Mouse (Mus musculus) heart, embryonic 13.5 days (tissue): Measurements from ENCODE around the gene Gsg1l. TPM values are rescaled to one million over a fixed set of nuclear protein-coding genes. Genes with fewer than 3 reads are reported as not detected.

Source experiments
- ATAC-seq: fragments of 200-750 bp; cut with Nextera tagmentation; 2 replicates; pipeline ENCODE4 v1.8.0; 2017; ENCODE audit warnings: moderate TSS enrichment; ENCODE audit not compliant: insufficient number of reproducible peaks, low FRiP score, low TSS enrichment; ENCODE audit errors: extremely low read depth
- H3K27ac ChIP-seq: fragments of 300-500 bp; sonication (generic); replicated peaks from 2 replicates; pipeline ENCODE4 v1.5.1; 2015; ENCODE audit warnings: moderate library complexity, mild to moderate bottlenecking, inconsistent platforms
- H3K27me3 ChIP-seq: fragments of 300-500 bp; sonication (generic); replicated peaks from 2 replicates; pipeline ENCODE4 v1.6.1; 2015; ENCODE audit warnings: mild to moderate bottlenecking, inconsistent platforms
- H3K36me3 ChIP-seq: fragments of 300-500 bp; sonication (generic); 2 replicates; pipeline ENCODE4 v1.6.1; 2015; ENCODE audit warnings: mild to moderate bottlenecking, inconsistent platforms
- H3K4me1 ChIP-seq: fragments of 300-500 bp; sonication (generic); 2 replicates; pipeline ENCODE4 v1.6.1; 2015; ENCODE audit warnings: inconsistent platforms
- H3K4me2 ChIP-seq: fragments of 300-500 bp; sonication (generic); 2 replicates; pipeline ENCODE4 v1.6.1; 2015; ENCODE audit warnings: inconsistent platforms, mild to moderate bottlenecking, moderate library complexity
- H3K4me3 ChIP-seq: fragments of 300-500 bp; sonication (generic); 2 replicates; pipeline ENCODE4 v1.5.1; 2015; ENCODE audit warnings: moderate library complexity, mild to moderate bottlenecking, inconsistent platforms
- H3K9ac ChIP-seq: fragments of 300-500 bp; sonication (generic); 2 replicates; pipeline ENCODE4 v1.6.1; 2015; ENCODE audit warnings: inconsistent platforms, mild to moderate bottlenecking, moderate library complexity
- H3K9me3 ChIP-seq: fragments of 300-500 bp; sonication (generic); 2 replicates; pipeline ENCODE4 v1.6.1; 2016; ENCODE audit warnings: inconsistent platforms
- WGBS: fragments of 180-500 bp; shearing (Covaris S2); methylation state at CpG from one replicate; pipeline ENCODE4 v1.1.7; 2015; ENCODE audit warnings: mixed read lengths; 5-methylcytosine and 5-hydroxymethylcytosine counted together
- polyA plus RNA-seq: library from polyadenylated mRNA; unstranded; fragments of >200 nt; fragmentation: Nextera tagmentation; extraction: Ambion mirVana; gene quantifications from 2 replicates; pipeline ENCODE4 v1.2.1, GENCODE M21; 2015

Gene Gsg1l
- polyA plus RNA-seq, 1 experiment from 2014 or later = 8.4 TPM

GRCm38 (mm10) chr7:125959294-125960048 lies 122.7 kb downstream of the Gsg1l start:
- Histone ChIP-seq H3K27ac (no peak overlapping the region), H3K9me3 (no peaks in the 10 kb centered on the region), H3K4me3 (no peak overlapping the region), H3K4me1 (peaks cover 14% of the 10 kb centered on the region), H3K9ac (0 out of 2 replicates have a peak overlapping the region, but pooled peaks have one; percentile 8), H3K36me3 (no peaks in the 10 kb centered on the region), H3K4me2 (0 out of 2 replicates have a peak overlapping the region, but pooled peaks have one; percentile 3), H3K27me3 (peaks cover 10% of the 10 kb centered on the region; the same call in 1 of the 2 replicates)
- ATAC-seq = no peak
- 43% methylated on average over 18 of the region's 18 CpGs for WGBS

GRCm38 (mm10) chr7:125958856-125959255 lies 123.4 kb downstream of the Gsg1l start:
- H3K36me3 ChIP-seq = no peaks in the 10 kb centered on the region
- no peaks in the 10 kb centered on the region for H3K9me3 ChIP-seq
- H3K4me3 ChIP-seq = no peak overlapping the region
- WGBS = 74% methylated on average over 5 of the region's 5 CpGs
- H3K4me1 ChIP-seq = peaks cover 20% of the 10 kb centered on the region
- no peak overlapping the region for H3K27ac ChIP-seq
- H3K27me3 ChIP-seq = peaks cover 10% of the 10 kb centered on the region; the same call in 1 of the 2 replicates
- no peak overlapping the region for H3K4me2 ChIP-seq
- no peak overlapping the region for H3K9ac ChIP-seq
- no peak for ATAC-seq

DNA sequence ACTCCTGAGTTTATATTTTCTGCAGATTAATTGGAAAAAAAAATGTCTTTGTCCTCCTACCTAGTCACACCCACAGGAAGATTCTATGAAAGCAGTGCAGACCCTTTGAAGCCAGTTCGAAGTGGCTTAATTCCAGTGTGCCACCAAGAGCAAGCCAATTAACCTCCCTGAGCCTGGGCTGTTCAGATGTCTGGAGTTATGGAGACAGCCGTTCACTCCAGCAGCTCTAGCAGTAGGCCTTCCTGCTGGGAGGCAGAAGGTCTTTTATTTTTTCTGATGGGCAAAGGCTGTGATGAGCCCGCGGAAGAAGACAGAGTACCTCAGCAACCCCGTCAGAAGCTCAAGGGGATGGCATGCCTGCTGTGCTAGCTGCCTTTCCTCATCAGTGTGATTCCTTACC lies 127.2 kb downstream of the Gsg1l start:
- peaks cover 3% of the 10 kb centered on the region; the same call in 1 of the 2 replicates for H3K36me3 ChIP-seq
- no peak overlapping the region for H3K27ac ChIP-seq
- H3K27me3 ChIP-seq = 0 out of 2 replicates have a peak, but pooled peaks cover 6% of the 10 kb centered on the region
- H3K9ac ChIP-seq = no peak overlapping the region
- no peak overlapping the region for H3K4me3 ChIP-seq
- WGBS = 72% methylated on average over 5 of the region's 5 CpGs
- no peaks in the 10 kb centered on the region; the same call in 1 of the 2 replicates for H3K9me3 ChIP-seq
- peaks cover 21% of the 10 kb centered on the region for H3K4me1 ChIP-seq
- no peak overlapping the region for H3K4me2 ChIP-seq
- no peak for ATAC-seq

DNA sequence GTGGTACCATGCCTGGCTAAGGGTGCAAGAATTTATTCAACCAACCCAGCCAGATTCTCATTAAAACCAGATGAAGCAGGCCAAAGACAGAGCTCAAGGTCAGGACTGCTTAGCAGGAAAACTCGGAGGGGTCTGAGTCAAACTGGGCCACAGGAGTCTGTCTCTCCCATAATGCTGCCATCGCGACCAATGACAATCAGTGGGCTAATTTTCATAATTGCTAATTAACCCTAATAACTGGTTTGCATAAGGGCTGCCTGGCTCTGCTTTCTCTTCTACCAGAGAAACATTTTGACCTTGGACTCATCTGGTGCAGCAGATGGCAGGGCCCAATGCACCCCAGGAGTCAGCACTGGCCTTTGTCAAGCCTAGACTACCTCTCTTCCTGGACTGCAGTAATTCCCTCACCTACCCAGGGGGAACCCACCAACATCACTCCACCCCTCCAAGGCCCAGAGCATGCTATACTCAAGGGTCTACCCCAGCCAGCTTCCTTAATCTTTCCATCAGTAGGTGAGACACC lies 127.8 kb downstream of the Gsg1l start:
- Histone ChIP-seq H3K4me1 (peaks cover 17% of the 10 kb centered on the region), H3K9ac (no peak overlapping the region), H3K36me3 (peaks cover 3% of the 10 kb centered on the region; the same call in 1 of the 2 replicates), H3K9me3 (no peaks in the 10 kb centered on the region; the same call in 1 of the 2 replicates), H3K4me3 (no peak overlapping the region), H3K4me2 (no peak overlapping the region), H3K27me3 (0 out of 2 replicates have a peak, but pooled peaks cover 6% of the 10 kb centered on the region), H3K27ac (no peak overlapping the region)
- 74% methylated on average over 3 of the region's 3 CpGs for whole genome bisulfite sequencing
- ATAC-seq = no peak

- Histone ChIP-seq H3K9ac (no peak overlapping the region), H3K27ac (no peak overlapping the region), H3K27me3 (0 out of 2 replicates have a peak, but pooled peaks cover 6% of the 10 kb centered on the region), H3K9me3 (no peaks in the 10 kb centered on the region; the same call in 1 of the 2 replicates), H3K36me3 (peaks cover 3% of the 10 kb centered on the region; the same call in 1 of the 2 replicates), H3K4me2 (no peak overlapping the region), H3K4me1 (peaks cover 18% of the 10 kb centered on the region), H3K4me3 (no peak overlapping the region)
- 76% methylated on average over 6 of the region's 6 CpGs for WGBS
- no peak for ATAC-seq
These were observed 128.4 kb downstream of the Gsg1l start for GRCm38 (mm10) chr7:125953844-125954243.

- 83% methylated on average over 7 of the region's 7 CpGs for WGBS
- Histone ChIP-seq H3K27me3 (0 out of 2 replicates have a peak, but pooled peaks cover 2% of the 10 kb centered on the region), H3K36me3 (peaks cover 3% of the 10 kb centered on the region; the same call in 1 of the 2 replicates), H3K9ac (no peak overlapping the region), H3K9me3 (no peaks in the 10 kb centered on the region; the same call in 1 of the 2 replicates), H3K27ac (no peak overlapping the region), H3K4me1 (peaks cover 18% of the 10 kb centered on the region), H3K4me3 (no peak overlapping the region), H3K4me2 (no peak overlapping the region)
- ATAC-seq = no peak
These were observed 130.3 kb downstream of the Gsg1l start for GRCm38 (mm10) chr7:125951911-125952310.

GRCm38 (mm10) chr7:125948973-125949372 lies 133.2 kb downstream of the Gsg1l start:
- no peaks in the 10 kb centered on the region; the same call in 1 of the 2 replicates for H3K9me3 ChIP-seq
- no peaks in the 10 kb centered on the region for H3K27me3 ChIP-seq
- H3K9ac ChIP-seq = no peak overlapping the region
- peaks cover 3% of the 10 kb centered on the region; the same call in 1 of the 2 replicates for H3K36me3 ChIP-seq
- H3K27ac ChIP-seq = no peak overlapping the region
- ATAC-seq = no peak
- WGBS = 62% methylated on average over 4 of the region's 4 CpGs
- peaks cover 25% of the 10 kb centered on the region for H3K4me1 ChIP-seq
- no peak overlapping the region for H3K4me2 ChIP-seq
- H3K4me3 ChIP-seq = no peak overlapping the region

GRCm38 (mm10) chr7:125945915-125946314 lies 136.3 kb downstream of the Gsg1l start:
- no peaks in the 10 kb centered on the region for H3K27me3 ChIP-seq
- H3K4me1 ChIP-seq = peaks cover 33% of the 10 kb centered on the region
- H3K4me2 ChIP-seq = no peak overlapping the region
- ATAC-seq = 0 out of 2 replicates have a peak, but pooled peaks have one; percentile 17
- no peaks in the 10 kb centered on the region; the same call in 1 of the 2 replicates for H3K9me3 ChIP-seq
- no peak overlapping the region for H3K9ac ChIP-seq
- H3K4me3 ChIP-seq = no peak overlapping the region
- WGBS = 39% methylated on average over 8 of the region's 8 CpGs
- H3K36me3 ChIP-seq = peaks cover 1% of the 10 kb centered on the region; the same call in 1 of the 2 replicates
- H3K27ac ChIP-seq = peak overlapping the region; percentile 79

DNA sequence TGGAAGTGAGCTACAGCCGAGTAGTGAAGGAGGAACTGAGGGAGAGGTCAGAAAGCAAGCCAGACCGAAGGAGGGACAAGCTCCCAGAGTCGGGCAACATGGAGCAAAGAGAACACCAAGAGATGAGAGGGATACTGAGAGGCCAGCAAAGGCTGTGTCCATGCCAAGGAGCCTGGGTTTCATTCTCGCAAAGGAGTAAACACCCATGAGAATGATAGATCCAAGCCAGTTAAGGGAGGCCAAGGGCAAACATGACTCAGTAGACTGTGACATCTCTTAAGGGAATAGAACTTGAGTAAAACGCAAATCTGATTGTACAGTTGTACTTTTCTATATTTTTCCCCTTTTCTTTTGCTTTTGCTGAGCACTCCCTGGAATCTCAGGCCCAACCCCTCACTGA lies 137.6 kb downstream of the Gsg1l start:
- Histone ChIP-seq H3K4me1 (peaks cover 37% of the 10 kb centered on the region), H3K27me3 (no peaks in the 10 kb centered on the region), H3K9me3 (no peaks in the 10 kb centered on the region), H3K27ac (no peak overlapping the region), H3K4me3 (no peak overlapping the region), H3K36me3 (no peaks in the 10 kb centered on the region), H3K9ac (no peak overlapping the region), H3K4me2 (no peak overlapping the region)
- 74% methylated on average over 5 of the region's 5 CpGs for WGBS
- ATAC-seq = no peak

- Histone ChIP-seq H3K4me3 (no peak overlapping the region), H3K9me3 (no peaks in the 10 kb centered on the region), H3K27ac (no peak overlapping the region), H3K27me3 (no peaks in the 10 kb centered on the region), H3K36me3 (no peaks in the 10 kb centered on the region), H3K9ac (no peak overlapping the region), H3K4me2 (no peak overlapping the region), H3K4me1 (peaks cover 30% of the 10 kb centered on the region)
- 92% methylated on average over 4 of the region's 4 CpGs for WGBS
- ATAC-seq = no peak
These were observed 138.7 kb downstream of the Gsg1l start for GRCm38 (mm10) chr7:125943511-125943910.

- Histone ChIP-seq H3K4me2 (no peak overlapping the region), H3K36me3 (no peaks in the 10 kb centered on the region), H3K4me3 (no peak overlapping the region), H3K9me3 (no peaks in the 10 kb centered on the region), H3K4me1 (peaks cover 37% of the 10 kb centered on the region), H3K9ac (no peak overlapping the region), H3K27ac (no peak overlapping the region), H3K27me3 (no peaks in the 10 kb centered on the region)
- WGBS = 74% methylated on average over 6 of the region's 6 CpGs
- no peak for ATAC-seq
These were observed 139.7 kb downstream of the Gsg1l start for GRCm38 (mm10) chr7:125942365-125943090.
